Mouse (Mus musculus): ENCODE measurements at regions not wholly inside any gene's neighbourhood (a gene's known extent, or its start where the extent isn't known, plus 50 kb on each side); places are given as distances from the start of the nearest gene placed in this dataset.

DNA sequence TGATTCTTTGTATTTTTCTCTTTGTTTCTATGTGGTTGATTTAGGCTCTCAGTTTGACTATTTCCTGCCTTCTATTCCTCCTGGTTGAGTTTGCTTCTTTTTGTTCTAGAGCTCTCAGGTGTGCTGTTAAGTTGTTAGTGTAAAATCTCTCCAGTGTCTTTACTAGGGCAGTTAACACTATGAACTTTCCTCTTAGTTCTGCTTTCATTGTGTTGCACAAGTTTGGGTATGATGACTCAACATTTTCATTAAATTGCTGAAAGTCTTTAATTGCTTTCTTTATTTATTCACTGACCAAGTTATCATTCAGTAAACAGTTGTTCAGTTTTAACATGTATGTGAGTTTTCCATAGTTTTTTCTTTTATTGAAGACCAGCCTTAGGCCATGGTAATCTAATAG lies 772.9 kb upstream of the Marcks start:
- no peaks in the 10 kb centered on the region for H3K9me3 ChIP-seq (replicated peaks; ENCODE audit: control insufficient read depth, insufficient read depth, low read length, poor library complexity, severe bottlenecking)
- H3K9ac ChIP-seq (ENCODE audit: low read depth, poor library complexity, severe bottlenecking) = no peak overlapping the region
- H3K27me3 ChIP-seq (ENCODE audit: control insufficient read depth, insufficient read depth, low read length, poor library complexity, severe bottlenecking) = no peaks in the 10 kb centered on the region
- H3K27ac ChIP-seq (ENCODE audit: insufficient read depth, low read length) = no peak overlapping the region
- TF ChIP-seq EP300 (IDR thresholded peaks at IDR 0.05; ENCODE audit: insufficient read depth, low read depth, low read length) = no peak
- no peak for TF ChIP-seq CTCF (IDR thresholded peaks at IDR 0.05; ENCODE audit: low read depth, low read length)
- TF ChIP-seq POLR2A (IDR thresholded peaks at IDR 0.05; ENCODE audit: insufficient read depth, low read length) = no peak
- no peak overlapping the region for H3K4me3 ChIP-seq (ENCODE audit: low read depth, low read length)
- H3K4me1 ChIP-seq (ENCODE audit: control insufficient read depth, insufficient read depth, low read length) = no peaks in the 10 kb centered on the region
- no peaks in the 10 kb centered on the region for H3K36me3 ChIP-seq (ENCODE audit: control insufficient read depth, insufficient read depth, low read length, poor library complexity, severe bottlenecking)

- Histone ChIP-seq H3K27me3 (ENCODE audit: control insufficient read depth, insufficient read depth, low read length, poor library complexity, severe bottlenecking) (no peaks in the 10 kb centered on the region), H3K36me3 (ENCODE audit: control insufficient read depth, insufficient read depth, low read length, poor library complexity, severe bottlenecking) (no peaks in the 10 kb centered on the region), H3K4me1 (ENCODE audit: control insufficient read depth, insufficient read depth, low read length) (no peaks in the 10 kb centered on the region), H3K4me3 (ENCODE audit: low read depth, low read length) (no peak overlapping the region), H3K9me3 (replicated peaks; ENCODE audit: control insufficient read depth, insufficient read depth, low read length, poor library complexity, severe bottlenecking) (no peaks in the 10 kb centered on the region), H3K27ac (ENCODE audit: insufficient read depth, low read length) (no peak overlapping the region), H3K9ac (ENCODE audit: low read depth, poor library complexity, severe bottlenecking) (no peak overlapping the region)
- TF ChIP-seq EP300 (IDR thresholded peaks at IDR 0.05; ENCODE audit: insufficient read depth, low read depth, low read length) = no peak
- TF ChIP-seq POLR2A (IDR thresholded peaks at IDR 0.05; ENCODE audit: insufficient read depth, low read length) = no peak
- TF ChIP-seq CTCF (IDR thresholded peaks at IDR 0.05; ENCODE audit: low read depth, low read length) = no peak
Measured at GRCm38 (mm10) chr10:37908276-37908675, 769.6 kb upstream of the Marcks start.

GRCm38 (mm10) chr10:37907731-37908130 lies 769.0 kb upstream of the Marcks start:
- Histone ChIP-seq H3K9me3 (replicated peaks; ENCODE audit: control insufficient read depth, insufficient read depth, low read length, poor library complexity, severe bottlenecking) (no peaks in the 10 kb centered on the region), H3K4me3 (ENCODE audit: low read depth, low read length) (no peak overlapping the region), H3K36me3 (ENCODE audit: control insufficient read depth, insufficient read depth, low read length, poor library complexity, severe bottlenecking) (no peaks in the 10 kb centered on the region), H3K9ac (ENCODE audit: low read depth, poor library complexity, severe bottlenecking) (no peak overlapping the region), H3K4me1 (ENCODE audit: control insufficient read depth, insufficient read depth, low read length) (no peaks in the 10 kb centered on the region), H3K27ac (ENCODE audit: insufficient read depth, low read length) (no peak overlapping the region), H3K27me3 (ENCODE audit: control insufficient read depth, insufficient read depth, low read length, poor library complexity, severe bottlenecking) (no peaks in the 10 kb centered on the region)
- TF ChIP-seq CTCF (IDR thresholded peaks at IDR 0.05; ENCODE audit: low read depth, low read length) = no peak
- TF ChIP-seq EP300 (IDR thresholded peaks at IDR 0.05; ENCODE audit: insufficient read depth, low read depth, low read length) = no peak
- no peak for TF ChIP-seq POLR2A (IDR thresholded peaks at IDR 0.05; ENCODE audit: insufficient read depth, low read length)

DNA sequence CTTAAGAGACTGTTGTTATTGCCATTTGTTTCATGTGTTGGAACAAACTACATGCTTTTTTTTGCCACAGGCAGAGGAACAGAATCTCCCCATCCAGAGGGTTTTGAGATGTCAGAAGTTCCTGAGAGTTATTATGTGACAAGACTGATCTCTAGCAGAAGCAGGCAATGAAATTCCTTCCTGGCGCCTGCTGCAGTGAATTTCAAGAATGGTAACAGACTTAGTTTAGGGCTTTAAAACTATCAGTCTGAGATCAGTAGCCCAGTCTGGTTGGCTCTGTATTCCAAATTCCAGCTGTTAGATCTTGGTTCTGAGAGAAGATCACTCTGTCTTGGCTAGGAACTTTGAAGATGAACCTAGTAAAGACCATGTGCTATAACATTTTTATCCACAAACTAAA lies 749.2 kb upstream of the Marcks start:
- Histone ChIP-seq H3K36me3 (ENCODE audit: control insufficient read depth, insufficient read depth, low read length, poor library complexity, severe bottlenecking) (no peaks in the 10 kb centered on the region), H3K4me3 (ENCODE audit: low read depth, low read length) (no peak overlapping the region), H3K9me3 (replicated peaks; ENCODE audit: control insufficient read depth, insufficient read depth, low read length, poor library complexity, severe bottlenecking) (no peaks in the 10 kb centered on the region), H3K4me1 (ENCODE audit: control insufficient read depth, insufficient read depth, low read length) (no peaks in the 10 kb centered on the region), H3K9ac (ENCODE audit: low read depth, poor library complexity, severe bottlenecking) (no peak overlapping the region), H3K27me3 (ENCODE audit: control insufficient read depth, insufficient read depth, low read length, poor library complexity, severe bottlenecking) (no peaks in the 10 kb centered on the region), H3K27ac (ENCODE audit: insufficient read depth, low read length) (no peak overlapping the region)
- TF ChIP-seq POLR2A (IDR thresholded peaks at IDR 0.05; ENCODE audit: insufficient read depth, low read length) (no peak), EP300 (IDR thresholded peaks at IDR 0.05; ENCODE audit: insufficient read depth, low read depth, low read length) (no peak), CTCF (IDR thresholded peaks at IDR 0.05; ENCODE audit: low read depth, low read length) (no peak)

- Histone ChIP-seq H3K36me3 (ENCODE audit: control insufficient read depth, insufficient read depth, low read length, poor library complexity, severe bottlenecking) (no peaks in the 10 kb centered on the region), H3K9me3 (replicated peaks; ENCODE audit: control insufficient read depth, insufficient read depth, low read length, poor library complexity, severe bottlenecking) (no peaks in the 10 kb centered on the region), H3K4me3 (ENCODE audit: low read depth, low read length) (no peak overlapping the region), H3K27ac (ENCODE audit: insufficient read depth, low read length) (no peak overlapping the region), H3K9ac (ENCODE audit: low read depth, poor library complexity, severe bottlenecking) (no peak overlapping the region), H3K27me3 (ENCODE audit: control insufficient read depth, insufficient read depth, low read length, poor library complexity, severe bottlenecking) (no peaks in the 10 kb centered on the region), H3K4me1 (ENCODE audit: control insufficient read depth, insufficient read depth, low read length) (no peaks in the 10 kb centered on the region)
- TF ChIP-seq POLR2A (IDR thresholded peaks at IDR 0.05; ENCODE audit: insufficient read depth, low read length) = no peak
- TF ChIP-seq CTCF (IDR thresholded peaks at IDR 0.05; ENCODE audit: low read depth, low read length) = no peak
- no peak for TF ChIP-seq EP300 (IDR thresholded peaks at IDR 0.05; ENCODE audit: insufficient read depth, low read depth, low read length)
Measured at GRCm38 (mm10) chr10:37880841-37881240, 742.1 kb upstream of the Marcks start.

DNA sequence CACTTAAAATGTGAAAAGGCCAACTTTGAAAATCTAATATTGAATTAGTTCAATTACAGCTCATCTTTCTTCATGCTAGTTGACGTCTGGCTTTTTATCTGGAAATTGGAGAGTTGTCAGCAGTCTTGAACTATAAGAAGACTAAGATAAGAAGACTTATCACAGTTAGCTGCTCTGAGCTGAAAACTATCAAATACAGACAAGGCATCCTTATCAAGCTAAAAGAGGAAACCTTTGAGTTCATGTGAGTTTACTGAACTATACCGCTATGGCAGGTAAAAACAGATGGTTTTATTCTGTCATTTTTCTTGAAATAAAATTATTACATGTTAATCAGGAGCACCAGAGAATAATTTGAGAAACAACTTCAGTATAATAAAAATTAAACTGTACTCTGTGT lies 735.2 kb upstream of the Marcks start:
- Histone ChIP-seq H3K4me1 (ENCODE audit: control insufficient read depth, insufficient read depth, low read length) (no peaks in the 10 kb centered on the region), H3K36me3 (ENCODE audit: control insufficient read depth, insufficient read depth, low read length, poor library complexity, severe bottlenecking) (no peaks in the 10 kb centered on the region), H3K27me3 (ENCODE audit: control insufficient read depth, insufficient read depth, low read length, poor library complexity, severe bottlenecking) (no peaks in the 10 kb centered on the region), H3K27ac (ENCODE audit: insufficient read depth, low read length) (no peak overlapping the region), H3K9me3 (replicated peaks; ENCODE audit: control insufficient read depth, insufficient read depth, low read length, poor library complexity, severe bottlenecking) (no peaks in the 10 kb centered on the region), H3K4me3 (ENCODE audit: low read depth, low read length) (no peak overlapping the region), H3K9ac (ENCODE audit: low read depth, poor library complexity, severe bottlenecking) (no peak overlapping the region)
- no peak for TF ChIP-seq CTCF (IDR thresholded peaks at IDR 0.05; ENCODE audit: low read depth, low read length)
- no peak for TF ChIP-seq EP300 (IDR thresholded peaks at IDR 0.05; ENCODE audit: insufficient read depth, low read depth, low read length)
- TF ChIP-seq POLR2A (IDR thresholded peaks at IDR 0.05; ENCODE audit: insufficient read depth, low read length) = no peak

Data from ES-Bruce4 (cell line).